Mouse (Mus musculus) midbrain, embryonic 11.5 days (tissue): ENCODE results near the gene Cubn. TPM values are rescaled to one million over a fixed set of nuclear protein-coding genes. Genes with fewer than 3 reads are reported as not detected.

Experiments used
- ATAC-seq: fragments of 200-750 bp; cut with Nextera tagmentation; 2 replicates; pipeline ENCODE4 v1.8.0; 2017; ENCODE audit warnings: moderate TSS enrichment, moderate library complexity; ENCODE audit not compliant: low FRiP score
- DNase-seq: peaks from one replicate; pipeline ENCODE4 v3.0.0; 2015; ENCODE audit warnings: low spot score; ENCODE audit errors: missing footprints
- H3K27ac ChIP-seq: fragments of 300-500 bp; sonication (generic); 2 replicates; pipeline ENCODE4 v1.5.1; 2014; ENCODE audit warnings: low read depth, low read length
- H3K27me3 ChIP-seq: fragments of 300-500 bp; sonication (generic); 2 replicates; pipeline ENCODE4 v1.6.1; 2014; ENCODE audit warnings: mild to moderate bottlenecking, low read length, moderate library complexity, mixed read lengths; ENCODE audit not compliant: control insufficient read depth, insufficient read depth
- H3K36me3 ChIP-seq: fragments of 300-500 bp; sonication (generic); 2 replicates; pipeline ENCODE4 v1.6.1; 2014; ENCODE audit warnings: mild to moderate bottlenecking, low read length, moderate library complexity, mixed read lengths; ENCODE audit not compliant: control insufficient read depth, insufficient read depth
- H3K4me1 ChIP-seq: fragments of 300-500 bp; sonication (generic); 2 replicates; pipeline ENCODE4 v1.6.1; 2014; ENCODE audit warnings: low read length; ENCODE audit not compliant: control insufficient read depth, insufficient read depth
- H3K4me2 ChIP-seq: fragments of 300-500 bp; sonication (generic); 2 replicates; pipeline ENCODE4 v1.6.1; 2014; ENCODE audit warnings: mild to moderate bottlenecking, moderate library complexity
- H3K4me3 ChIP-seq: fragments of 300-500 bp; sonication (generic); 2 replicates; pipeline ENCODE4 v1.5.1; 2014; ENCODE audit warnings: low read depth, low read length
- H3K9ac ChIP-seq: fragments of 300-500 bp; sonication (generic); 2 replicates; pipeline ENCODE4 v1.6.1; 2014; ENCODE audit warnings: low read length
- H3K9me3 ChIP-seq: fragments of 300-500 bp; sonication (generic); 2 replicates; pipeline ENCODE4 v1.6.1; 2016; ENCODE audit warnings: low read length; ENCODE audit not compliant: control insufficient read depth
- WGBS: fragments of 180-500 bp; shearing (Covaris S2); extraction: QIAGEN DNeasy Blood & Tissue Kit; methylation state at CpG from one replicate; pipeline ENCODE4 v1.1.7; 2014; 5-methylcytosine and 5-hydroxymethylcytosine counted together
- polyA plus RNA-seq: library from polyadenylated mRNA; unstranded; fragments of >200 nt; fragmentation: Nextera tagmentation; extraction: Ambion mirVana; gene quantifications from 2 replicates; pipeline ENCODE4 v1.2.1, GENCODE M21; 2014

Gene Cubn
- polyA plus RNA-seq: 0.59 and 0.78 TPM in 2 replicates

GRCm38 (mm10) chr2:13491734-13492133, at the start of gene Cubn:
TSS of gene Cubn (minus strand) at chr2:13491813.
- no peak within 1 kb of the TSS for H3K27ac ChIP-seq

GRCm38 (mm10) chr2:13539860-13540259, 48.2 kb upstream of the Cubn start:
- 93% methylated on average over 1 of the region's 1 CpGs for WGBS
- Histone ChIP-seq H3K9ac (no peak overlapping the region), H3K4me3 (no peak overlapping the region), H3K27me3 (no peaks in the 10 kb centered on the region), H3K36me3 (no peaks in the 10 kb centered on the region), H3K4me1 (peaks cover 10% of the 10 kb centered on the region; the same call in 1 of the 2 replicates), H3K9me3 (no peaks in the 10 kb centered on the region), H3K27ac (no peak overlapping the region), H3K4me2 (no peak overlapping the region)
- DNase-seq (no peak), ATAC-seq (no peak)

More at GRCm38 (mm10) chr2:13491734-13492133, at the start of gene Cubn:
- Histone ChIP-seq H3K9me3 (no peaks in the 10 kb centered on the region), H3K9ac (no peak within 1 kb of the TSS), H3K36me3 (no peaks in the 10 kb centered on the region), H3K4me1 (peaks cover 7% of the 10 kb centered on the region), H3K4me3 (no peak within 1 kb of the TSS), H3K27me3 (no peaks in the 10 kb centered on the region), H3K4me2 (no peak within 1 kb of the TSS)
- WGBS: 23% methylated on average over 8 of the region's 8 CpGs
- DNase-seq (peak; percentile 87), ATAC-seq (0 out of 2 replicates have a peak, but pooled peaks have one; percentile 40)

GRCm38 (mm10) chr2:13538704-13539377, 47.2 kb upstream of the Cubn start:
- Histone ChIP-seq H3K4me3 (no peak overlapping the region), H3K36me3 (no peaks in the 10 kb centered on the region), H3K4me1 (peaks cover 6% of the 10 kb centered on the region; the same call in 1 of the 2 replicates), H3K4me2 (no peak overlapping the region), H3K27ac (no peak overlapping the region), H3K9ac (no peak overlapping the region), H3K9me3 (no peaks in the 10 kb centered on the region), H3K27me3 (no peaks in the 10 kb centered on the region)
- ATAC-seq: no peak
- 78% methylated on average over 6 of the region's 6 CpGs for WGBS
- no peak for DNase-seq

GRCm38 (mm10) chr2:13538258-13538657, 46.6 kb upstream of the Cubn start:
- peaks cover 3% of the 10 kb centered on the region; the same call in 1 of the 2 replicates for H3K4me1 ChIP-seq
- H3K4me2 ChIP-seq: no peak overlapping the region
- no peak for DNase-seq
- no peak overlapping the region for H3K4me3 ChIP-seq
- no peaks in the 10 kb centered on the region for H3K27me3 ChIP-seq
- no peak overlapping the region for H3K27ac ChIP-seq
- no peak overlapping the region for H3K9ac ChIP-seq
- ATAC-seq: no peak
- 87% methylated on average over 2 of the region's 2 CpGs for WGBS
- no peaks in the 10 kb centered on the region for H3K9me3 ChIP-seq
- no peaks in the 10 kb centered on the region for H3K36me3 ChIP-seq

GRCm38 (mm10) chr2:13537733-13538132, 46.1 kb upstream of the Cubn start:
- Histone ChIP-seq H3K27me3 (no peaks in the 10 kb centered on the region), H3K4me1 (no peaks in the 10 kb centered on the region), H3K4me2 (no peak overlapping the region), H3K36me3 (no peaks in the 10 kb centered on the region), H3K9me3 (no peaks in the 10 kb centered on the region), H3K9ac (no peak overlapping the region), H3K4me3 (no peak overlapping the region), H3K27ac (no peak overlapping the region)
- 7% methylated on average over 2 of the region's 2 CpGs for WGBS
- ATAC-seq: no peak
- DNase-seq: no peak

- no peaks in the 10 kb centered on the region for H3K36me3 ChIP-seq
- DNase-seq (no peak), ATAC-seq (no peak)
- H3K4me2 ChIP-seq: no peak overlapping the region
- no peak overlapping the region for H3K27ac ChIP-seq
- no peaks in the 10 kb centered on the region for H3K9me3 ChIP-seq
- H3K27me3 ChIP-seq: no peaks in the 10 kb centered on the region
- H3K9ac ChIP-seq: no peak overlapping the region
- no peaks in the 10 kb centered on the region for H3K4me1 ChIP-seq
- no peak overlapping the region for H3K4me3 ChIP-seq
Observed at GRCm38 (mm10) chr2:13536747-13537146, 45.1 kb upstream of the Cubn start.

GRCm38 (mm10) chr2:13530639-13531038, 39.0 kb upstream of the Cubn start:
- ATAC-seq (no peak), DNase-seq (no peak)
- Histone ChIP-seq H3K4me1 (no peaks in the 10 kb centered on the region), H3K4me2 (no peak overlapping the region), H3K27ac (no peak overlapping the region), H3K27me3 (no peaks in the 10 kb centered on the region), H3K4me3 (no peak overlapping the region), H3K9me3 (no peaks in the 10 kb centered on the region), H3K9ac (no peak overlapping the region), H3K36me3 (no peaks in the 10 kb centered on the region)
- 96% methylated on average over 6 of the region's 6 CpGs for WGBS

GRCm38 (mm10) chr2:13529253-13529933, 37.8 kb upstream of the Cubn start:
- H3K4me1 ChIP-seq: no peaks in the 10 kb centered on the region
- ATAC-seq: no peak
- H3K4me2 ChIP-seq: no peak overlapping the region
- H3K9me3 ChIP-seq: no peaks in the 10 kb centered on the region
- WGBS: 95% methylated on average over 3 of the region's 3 CpGs
- H3K27me3 ChIP-seq: no peaks in the 10 kb centered on the region
- no peak overlapping the region for H3K9ac ChIP-seq
- no peak for DNase-seq
- H3K27ac ChIP-seq: no peak overlapping the region
- no peaks in the 10 kb centered on the region for H3K36me3 ChIP-seq
- no peak overlapping the region for H3K4me3 ChIP-seq

GRCm38 (mm10) chr2:13527531-13527930, 35.9 kb upstream of the Cubn start:
- Histone ChIP-seq H3K4me1 (no peaks in the 10 kb centered on the region), H3K4me3 (no peak overlapping the region), H3K9ac (no peak overlapping the region), H3K9me3 (no peaks in the 10 kb centered on the region), H3K36me3 (no peaks in the 10 kb centered on the region), H3K27me3 (no peaks in the 10 kb centered on the region), H3K4me2 (no peak overlapping the region), H3K27ac (no peak overlapping the region)
- 89% methylated on average over 4 of the region's 4 CpGs for WGBS
- DNase-seq (no peak), ATAC-seq (no peak)
